Mouse (Mus musculus) brain, embryonic 18.5 days (tissue): Measurements from ENCODE around the gene Pex11a.

ENCODE experiments used
- DNase-seq: peaks from one replicate; pipeline ENCODE4 v3.0.0-alpha.2; 2012; ENCODE audit warnings: low read depth, low spot score

Pex11a gene

GRCm38 (mm10) chr7:79738913-79739312, 4.0 kb downstream of the Pex11a start:
- DNase-seq, result no peak

DNA sequence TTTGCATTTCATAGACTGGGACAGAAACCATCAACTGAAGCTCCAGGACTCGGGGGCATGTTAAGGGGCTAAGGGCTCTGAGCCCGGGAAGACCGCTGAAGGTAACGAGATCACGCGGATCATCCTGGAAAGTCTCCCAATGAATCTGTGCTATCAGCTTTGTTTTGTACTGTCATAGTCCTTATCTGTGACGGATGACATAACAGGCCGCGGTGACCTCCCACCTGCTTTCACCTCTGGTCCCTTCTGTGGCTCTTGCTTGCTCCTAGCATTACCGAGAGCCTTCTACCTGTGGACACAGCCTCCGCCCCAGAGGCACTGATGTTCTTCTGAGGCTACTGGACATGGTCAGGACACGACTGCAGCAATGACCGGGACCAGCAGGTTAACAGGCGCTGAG, 6.4 kb downstream of the Pex11a start:
- no peak for DNase-seq

DNA sequence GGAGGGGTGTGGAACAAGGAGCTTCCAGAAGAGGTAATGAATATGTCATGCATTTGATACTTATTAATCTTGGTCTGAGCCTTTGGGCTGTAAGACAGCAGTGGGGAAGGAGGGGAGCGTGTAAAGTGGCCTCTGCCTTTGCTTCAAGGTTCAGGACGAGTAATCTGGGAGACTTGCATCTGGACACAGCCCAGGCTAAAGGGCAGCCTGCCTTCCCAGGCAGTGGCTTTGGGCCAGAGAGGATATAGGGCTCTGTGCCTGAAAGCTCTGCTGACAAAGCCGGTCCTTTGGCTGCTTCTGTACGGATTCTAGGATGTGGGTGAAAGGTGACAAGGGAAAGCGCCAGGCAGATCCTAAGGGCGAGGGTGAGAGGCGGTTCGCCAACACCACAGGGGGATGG, 8.4 kb downstream of the Pex11a start:
- no peak for DNase-seq

DNA sequence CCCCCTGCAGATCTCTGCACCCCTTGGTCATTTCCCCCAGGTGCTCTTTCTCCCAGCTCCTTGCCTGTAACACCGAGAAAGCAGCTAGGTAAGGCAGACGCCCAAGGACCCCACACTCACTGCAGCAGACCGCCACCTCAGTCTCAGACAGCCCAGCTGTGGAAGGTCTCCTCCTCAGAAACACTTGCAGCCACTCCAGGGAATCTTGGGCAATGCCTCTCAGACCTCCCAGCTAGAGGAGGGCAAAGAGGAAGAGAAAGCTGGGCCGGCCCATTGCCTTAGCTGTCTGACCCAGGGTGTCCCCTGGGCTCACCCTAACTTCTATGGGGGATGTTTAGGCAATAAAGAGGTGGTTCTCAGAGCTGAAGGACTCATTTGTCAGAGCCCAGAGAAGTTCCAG, 10.3 kb downstream of the Pex11a start, which contains the start of gene Plin1:
Gene Plin1 (minus strand): TSS at position 282 of the 400 bp plus-strand sequence.
- DNase-seq, result no peak

GRCm38 (mm10) chr7:79731438-79731837, 11.5 kb downstream of the Pex11a start:
- DNase-seq, result no peak

GRCm38 (mm10) chr7:79729743-79730370, 13.1 kb downstream of the Pex11a start:
- no peak for DNase-seq

- DNase-seq, result no peak
Measured at GRCm38 (mm10) chr7:79729169-79729568, 13.8 kb downstream of the Pex11a start.

DNA sequence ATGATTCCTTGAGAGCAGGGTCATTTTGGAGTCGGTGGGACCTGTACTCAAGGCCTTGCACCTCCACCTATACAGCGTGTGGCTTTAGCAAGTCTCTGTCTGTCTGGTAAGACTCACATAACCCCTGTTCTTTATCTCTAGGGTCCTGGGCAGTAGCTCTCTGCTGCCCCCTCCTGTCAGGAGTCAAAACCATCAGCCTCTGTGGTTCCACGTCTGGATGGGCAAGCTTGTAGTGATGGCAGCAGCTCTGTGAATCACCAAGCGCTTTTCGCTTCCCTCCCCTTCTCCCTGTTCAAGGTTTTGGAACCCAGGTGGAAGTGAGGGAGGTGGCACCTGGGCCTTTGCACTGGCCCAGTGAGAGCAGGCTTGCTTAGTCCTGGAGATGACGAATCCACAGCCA, 14.7 kb downstream of the Pex11a start:
- no peak for DNase-seq

- DNase-seq, result no peak
Measured at GRCm38 (mm10) chr7:79727091-79727490, 15.8 kb downstream of the Pex11a start.

DNA sequence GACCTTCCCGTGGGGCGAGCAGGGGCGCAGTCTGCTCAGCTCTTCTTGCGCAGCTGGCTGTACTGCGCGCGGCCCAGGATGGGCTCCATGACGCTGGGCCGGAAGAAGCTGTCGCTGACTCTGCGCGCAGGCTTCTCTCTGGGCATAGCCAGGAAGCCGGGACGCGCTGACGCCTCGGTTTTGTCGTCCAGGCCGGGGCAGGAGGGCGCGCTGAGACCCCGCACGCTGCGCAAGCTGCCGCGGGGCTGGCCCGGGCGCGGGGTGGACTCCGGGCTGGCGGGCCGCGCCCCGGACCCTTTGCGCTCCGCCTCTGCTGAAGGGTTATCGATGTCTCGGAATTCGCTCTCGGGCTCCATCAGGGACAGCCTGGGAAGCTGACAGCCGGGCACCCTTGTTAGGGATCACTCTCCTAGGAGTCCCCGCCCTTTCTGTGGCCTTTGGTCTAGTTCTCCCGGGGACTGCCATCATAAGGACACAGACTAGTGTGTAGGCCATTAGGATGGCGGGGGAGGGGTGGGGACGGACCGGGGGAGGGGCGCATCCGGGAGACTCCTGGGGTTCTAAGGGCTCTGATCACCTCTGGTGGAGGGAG, 21.4 kb downstream of the Pex11a start:
- DNase-seq, result no peak

DNA sequence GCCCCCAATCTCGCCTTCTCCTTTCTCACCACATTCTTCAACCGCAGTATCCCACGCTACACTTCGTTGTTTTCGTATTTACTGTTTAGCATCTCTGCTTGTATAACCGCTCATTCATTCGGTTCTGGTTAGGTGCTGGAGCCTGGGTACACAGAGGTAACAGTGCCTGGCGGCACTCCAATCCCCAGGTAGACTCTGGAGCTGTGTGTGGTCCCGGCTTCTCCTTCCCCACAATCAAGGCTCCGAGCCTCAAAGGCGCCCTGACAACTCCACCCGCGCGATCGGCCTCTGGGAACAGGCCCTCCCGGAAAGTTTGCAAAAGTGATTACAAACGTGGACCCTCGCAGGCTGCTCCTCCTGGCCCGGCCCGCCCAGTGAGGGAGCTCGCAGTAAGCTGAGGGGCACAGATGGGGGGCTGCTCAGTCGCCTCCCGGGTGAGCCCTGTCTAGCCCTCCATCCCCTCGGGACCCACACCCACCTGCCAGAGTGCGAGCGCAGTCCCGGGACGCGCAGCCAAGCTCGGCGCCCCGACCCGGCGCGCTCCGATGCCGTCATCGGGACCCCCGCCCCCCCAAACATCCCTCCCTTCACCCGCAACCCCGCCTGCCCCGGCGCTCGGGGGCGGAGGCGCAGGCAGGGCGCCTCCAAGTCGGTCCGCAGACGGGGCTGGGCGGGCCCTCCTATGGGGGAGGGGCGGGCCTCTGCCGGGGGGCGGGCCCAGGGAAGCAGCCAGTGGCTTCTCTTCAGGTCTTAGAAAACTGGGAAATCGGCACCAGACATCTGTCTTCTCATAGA, 27.5 kb downstream of the Pex11a start, which contains the start of gene Kif7:
Gene Kif7 (minus strand): TSS at position 534 of the 795 bp plus-strand sequence.
- peak; percentile 55 for DNase-seq

DNA sequence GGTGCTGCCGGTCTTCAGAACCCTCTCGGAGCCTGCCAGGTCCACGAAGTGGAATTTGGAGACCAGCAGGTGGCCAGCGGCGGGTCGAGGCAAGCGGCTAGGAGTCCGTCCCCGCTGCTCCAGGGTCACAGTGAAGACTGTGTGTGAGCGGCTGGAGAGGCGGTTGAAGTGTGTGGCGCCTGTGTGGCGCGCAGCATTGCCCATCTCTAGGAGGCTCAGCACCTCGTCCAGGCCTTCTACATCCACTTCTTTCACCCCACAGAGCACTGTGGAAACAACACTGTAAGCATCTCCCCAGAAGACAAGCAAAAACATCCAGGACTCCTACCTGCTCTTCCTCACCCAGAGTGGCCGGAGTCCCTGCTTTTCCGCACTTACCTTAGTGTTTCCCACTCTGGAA, 32.1 kb downstream of the Pex11a start:
- no peak for DNase-seq

GRCm38 (mm10) chr7:79710130-79710607, 32.8 kb downstream of the Pex11a start:
- DNase-seq, result peak; percentile 45

DNA sequence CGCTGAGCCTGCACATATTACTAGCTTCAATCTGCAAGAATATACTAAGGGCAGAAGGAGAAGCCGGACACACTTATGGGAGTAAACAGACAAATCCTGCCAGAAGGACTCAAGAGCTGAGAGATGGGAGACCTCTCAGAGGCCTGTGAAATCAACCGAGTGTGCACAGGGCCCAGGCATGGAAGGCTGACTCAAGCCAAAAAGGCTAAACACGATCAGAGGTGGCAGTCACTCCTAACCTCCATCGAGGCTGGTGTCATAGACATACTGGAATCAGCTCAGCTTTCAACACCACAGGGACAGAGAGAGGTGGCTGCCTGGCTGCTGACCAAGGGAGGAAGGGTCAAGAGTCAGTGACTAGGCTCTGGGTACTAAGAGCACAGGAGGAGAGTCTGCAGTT, 37.7 kb downstream of the Pex11a start:
- no peak for DNase-seq

DNA sequence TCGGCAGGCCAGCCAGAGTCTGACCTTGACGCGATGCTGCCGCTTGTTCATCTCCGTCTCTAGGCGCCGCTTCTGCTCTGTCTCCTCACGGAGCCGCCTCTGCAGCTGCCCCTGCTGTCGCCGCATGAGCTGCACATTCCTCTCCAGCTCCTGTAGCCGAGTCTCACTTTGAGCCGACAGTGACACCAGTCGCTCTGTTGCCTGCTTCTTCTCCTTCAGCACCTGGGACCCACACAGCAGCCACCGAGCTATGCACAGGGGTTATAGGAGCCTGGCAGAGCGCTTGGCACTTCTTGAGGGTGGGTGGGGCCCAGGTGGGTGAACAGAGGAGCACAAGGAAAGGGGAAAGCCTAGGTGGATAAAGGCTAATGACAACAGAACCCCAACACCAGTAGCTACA, 40.2 kb downstream of the Pex11a start:
- DNase-seq, result no peak

GRCm38 (mm10) chr7:79696495-79696894, 46.4 kb downstream of the Pex11a start:
- DNase-seq, result no peak
